Mouse (Mus musculus) large intestine, adult 2 months (tissue): ENCODE data around the gene Zc3h4. TPM values are rescaled to one million over a fixed set of nuclear protein-coding genes. Genes with fewer than 3 reads are reported as not detected.
A peak's percentile ranks its signal among the peaks of the same experiment; 100 is the strongest.

Source experiments
- DNase-seq: peaks from one replicate; pipeline ENCODE4 v3.0.0-alpha.2; 2012; ENCODE audit warnings: low read depth, low spot score
- WGBS: fragments of 180-500 bp; shearing (Covaris S2); methylation state at CpG from one replicate; pipeline ENCODE4 v1.1.7; 2018; 5-methylcytosine and 5-hydroxymethylcytosine counted together
- polyA plus RNA-seq: library from polyadenylated mRNA; depleted of rRNA; stranded (reverse); fragments of >200 nt; gene quantifications from 2 replicates; pipeline ENCODE4 v1.2.3, GENCODE M21; 2012

The Zc3h4 gene
- polyA plus RNA-seq, 1 experiment = 21.8 TPM

GRCm38 (mm10) chr7:16422222-16422856 lies 21.6 kb downstream of the Zc3h4 start:
- 72% methylated on average over 18 of the region's 18 CpGs for WGBS
- DNase-seq = no peak

GRCm38 (mm10) chr7:16423731-16424130 lies 23.0 kb downstream of the Zc3h4 start:
- WGBS = 93% methylated on average over 9 of the region's 9 CpGs
- no peak for DNase-seq

- 64% methylated on average over 10 of the region's 10 CpGs for WGBS
- DNase-seq = no peak
Observed at GRCm38 (mm10) chr7:16425721-16426120, 25.0 kb downstream of the Zc3h4 start.

GRCm38 (mm10) chr7:16426129-16426729 lies 25.5 kb downstream of the Zc3h4 start:
- WGBS = 54% methylated on average over 4 of the region's 4 CpGs
- DNase-seq = no peak

GRCm38 (mm10) chr7:16433352-16433971 lies 32.8 kb downstream of the Zc3h4 start:
- WGBS = 88% methylated on average over 3 of the region's 3 CpGs
- no peak for DNase-seq

GRCm38 (mm10) chr7:16435088-16435487 lies 34.4 kb downstream of the Zc3h4 start:
- no peak for DNase-seq
- WGBS = 85% methylated on average over 9 of the region's 9 CpGs

- no peak for DNase-seq
Observed at GRCm38 (mm10) chr7:16441241-16441640, 40.5 kb downstream of the Zc3h4 start.

- DNase-seq = no peak
- WGBS = 76% methylated on average over 6 of the region's 6 CpGs
Observed at GRCm38 (mm10) chr7:16451656-16452055, 50.9 kb downstream of the Zc3h4 start.

- DNase-seq = peak; percentile 83
Observed at GRCm38 (mm10) chr7:16452587-16453073, 51.9 kb downstream of the Zc3h4 start, which contains the start of gene Tmem160. Tmem160 (plus strand) TSS chr7:16452779.

GRCm38 (mm10) chr7:16453118-16453711 lies 52.5 kb downstream of the Zc3h4 start:
- WGBS = under 1% methylated on average over 23 of the region's 23 CpGs
- DNase-seq = no peak

More at GRCm38 (mm10) chr7:16452587-16453073, 51.9 kb downstream of the Zc3h4 start, which contains the start of gene Tmem160:
- WGBS = under 1% methylated on average over 30 of the region's 30 CpGs

GRCm38 (mm10) chr7:16455016-16455415 lies 54.3 kb downstream of the Zc3h4 start:
- WGBS = 94% methylated on average over 14 of the region's 14 CpGs
- no peak for DNase-seq

- no peak for DNase-seq
- 80% methylated on average over 5 of the region's 5 CpGs for WGBS
Observed at GRCm38 (mm10) chr7:16456289-16456688, 55.6 kb downstream of the Zc3h4 start.

- DNase-seq = no peak
- 42% methylated on average over 13 of the region's 13 CpGs for WGBS
Observed at GRCm38 (mm10) chr7:16460566-16460965, 59.9 kb downstream of the Zc3h4 start.

- no peak for DNase-seq
- 54% methylated on average over 6 of the region's 6 CpGs for WGBS
Observed at GRCm38 (mm10) chr7:16461151-16461550, 60.4 kb downstream of the Zc3h4 start.

- WGBS = 74% methylated on average over 6 of the region's 6 CpGs
- DNase-seq = no peak
Observed at GRCm38 (mm10) chr7:16461705-16462104, 61.0 kb downstream of the Zc3h4 start.

- no peak for DNase-seq
- WGBS = 1% methylated on average over 14 of the region's 14 CpGs
Observed at GRCm38 (mm10) chr7:16463214-16463613, 62.5 kb downstream of the Zc3h4 start.

GRCm38 (mm10) chr7:16465160-16465559 lies 64.5 kb downstream of the Zc3h4 start:
- WGBS = 2% methylated on average over 8 of the region's 8 CpGs
- DNase-seq = peak; percentile 62

- no peak for DNase-seq
- WGBS = 89% methylated on average over 5 of the region's 5 CpGs
Observed at GRCm38 (mm10) chr7:16465568-16465967, 64.9 kb downstream of the Zc3h4 start.

- no peak for DNase-seq
- WGBS = 74% methylated on average over 4 of the region's 4 CpGs
Observed at GRCm38 (mm10) chr7:16466565-16466964, 65.9 kb downstream of the Zc3h4 start.

- no peak for DNase-seq
- 51% methylated on average over 5 of the region's 5 CpGs for WGBS
Observed at GRCm38 (mm10) chr7:16468115-16468514, 67.4 kb downstream of the Zc3h4 start.
